Mouse (Mus musculus) forebrain, embryonic 16.5 days (tissue): ENCODE measurements around the gene Med27. TPM values are rescaled to one million over a fixed set of nuclear protein-coding genes. Genes with fewer than 3 reads are reported as not detected.

Experiments
- ATAC-seq: fragments of 200-750 bp; cut with Nextera tagmentation; 2 replicates; pipeline ENCODE4 v1.8.0; 2017; ENCODE audit warnings: mild to moderate bottlenecking, moderate library complexity
- H3K27ac ChIP-seq: fragments of 300-500 bp; sonication (generic); 2 replicates; pipeline ENCODE4 v1.5.1; 2014; ENCODE audit warnings: low read length, control low read depth
- H3K27me3 ChIP-seq: fragments of 300-500 bp; sonication (generic); replicated peaks from 2 replicates; pipeline ENCODE4 v1.6.1; 2014; ENCODE audit warnings: low read length; ENCODE audit not compliant: control insufficient read depth, insufficient read depth
- H3K36me3 ChIP-seq: fragments of 300-500 bp; sonication (generic); 2 replicates; pipeline ENCODE4 v1.6.1; 2014; ENCODE audit not compliant: control insufficient read depth, insufficient read depth
- H3K4me1 ChIP-seq: fragments of 300-500 bp; sonication (generic); replicated peaks from 2 replicates; pipeline ENCODE4 v1.6.1; 2014; ENCODE audit warnings: low read length; ENCODE audit not compliant: control insufficient read depth, insufficient read depth
- H3K4me2 ChIP-seq: fragments of 300-500 bp; sonication (generic); 2 replicates; pipeline ENCODE4 v1.6.1; 2014; ENCODE audit warnings: mild to moderate bottlenecking, low read length, control low read depth
- H3K4me3 ChIP-seq: fragments of 300-500 bp; sonication (generic); replicated peaks from 2 replicates; pipeline ENCODE4 v1.5.1; 2014; ENCODE audit warnings: mild to moderate bottlenecking, low read length, control low read depth
- H3K9ac ChIP-seq: fragments of 300-500 bp; sonication (generic); replicated peaks from 2 replicates; pipeline ENCODE4 v1.6.1; 2014; ENCODE audit warnings: low read depth, low read length, control low read depth
- H3K9me3 ChIP-seq: fragments of 300-500 bp; sonication (generic); 2 replicates; pipeline ENCODE4 v1.6.1; 2016; ENCODE audit warnings: low read length; ENCODE audit not compliant: control insufficient read depth
- WGBS: fragments of 180-500 bp; shearing (Covaris S2); extraction: QIAGEN DNeasy Blood & Tissue Kit; methylation state at CpG from one replicate; pipeline ENCODE4 v1.1.7; 2014; 5-methylcytosine and 5-hydroxymethylcytosine counted together
- polyA plus RNA-seq: library from polyadenylated mRNA; unstranded; fragments of >200 nt; fragmentation: Nextera tagmentation; extraction: Ambion mirVana; gene quantifications from 2 replicates; pipeline ENCODE4 v1.2.1, GENCODE M21; 2015

Gene Med27
- polyA plus RNA-seq, 1 experiment from 2014 or later: 95.3 TPM

DNA sequence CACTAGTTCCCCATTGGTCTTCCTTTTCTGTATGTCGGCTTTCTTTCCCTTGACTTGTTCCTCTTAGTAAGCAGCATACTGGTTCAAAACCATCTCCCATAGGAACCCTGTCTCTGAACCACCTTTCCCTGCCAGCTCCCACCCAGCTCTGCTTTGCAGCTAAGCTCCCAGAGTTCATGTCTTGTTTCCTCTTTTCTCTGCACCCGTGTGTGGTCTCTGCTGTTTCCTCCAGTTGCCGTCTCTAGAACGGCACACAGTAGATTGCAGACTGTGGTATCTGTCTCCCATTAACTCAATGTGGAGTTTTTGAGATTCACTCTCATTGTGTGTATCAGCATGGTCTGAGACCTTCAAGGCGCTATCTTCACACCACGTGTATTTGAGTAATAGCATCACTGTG is 71.9 kb downstream of the Med27 start:
- H3K9ac ChIP-seq: no peak overlapping the region
- no peak overlapping the region for H3K27ac ChIP-seq
- 68% methylated on average over 6 of the region's 6 CpGs for WGBS
- no peaks in the 10 kb centered on the region for H3K9me3 ChIP-seq
- no peaks in the 10 kb centered on the region for H3K27me3 ChIP-seq
- H3K4me2 ChIP-seq: no peak overlapping the region
- H3K4me3 ChIP-seq: no peak overlapping the region
- no peak for ATAC-seq
- H3K36me3 ChIP-seq: no peaks in the 10 kb centered on the region
- peaks cover 29% of the 10 kb centered on the region for H3K4me1 ChIP-seq

DNA sequence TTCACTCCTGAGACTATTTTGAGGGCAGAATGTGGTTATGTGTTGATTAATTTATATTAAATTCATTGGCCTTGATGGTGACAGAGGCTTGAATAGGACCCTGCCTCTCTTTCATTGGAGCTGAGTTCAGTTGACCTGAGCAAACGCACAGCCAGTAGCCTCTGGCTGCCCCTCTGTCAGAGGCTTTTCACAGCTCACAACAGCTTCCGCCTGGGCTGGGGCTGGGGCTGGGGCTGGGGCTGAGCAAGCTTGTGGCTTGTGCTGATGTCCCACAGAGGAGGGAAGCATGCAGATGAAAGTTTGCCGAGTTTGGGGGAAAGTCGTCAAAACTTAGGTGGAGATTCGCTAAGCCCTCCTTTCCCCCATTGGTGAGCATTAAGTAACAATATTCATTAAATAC is 72.8 kb downstream of the Med27 start:
- 26% methylated on average over 5 of the region's 5 CpGs for WGBS
- Histone ChIP-seq H3K4me1 (peaks cover 28% of the 10 kb centered on the region), H3K9ac (no peak overlapping the region), H3K27me3 (no peaks in the 10 kb centered on the region), H3K27ac (no peak overlapping the region), H3K4me3 (no peak overlapping the region), H3K9me3 (no peaks in the 10 kb centered on the region), H3K4me2 (no peak overlapping the region), H3K36me3 (no peaks in the 10 kb centered on the region)
- no peak for ATAC-seq

GRCm38 (mm10) chr2:29419946-29420345 is 73.3 kb downstream of the Med27 start:
- H3K4me1 ChIP-seq: peaks cover 24% of the 10 kb centered on the region
- ATAC-seq: no peak
- no peaks in the 10 kb centered on the region for H3K36me3 ChIP-seq
- H3K4me3 ChIP-seq: no peak overlapping the region
- H3K27me3 ChIP-seq: no peaks in the 10 kb centered on the region
- no peak overlapping the region for H3K4me2 ChIP-seq
- no peaks in the 10 kb centered on the region for H3K9me3 ChIP-seq
- WGBS: 75% methylated on average over 5 of the region's 5 CpGs
- no peak overlapping the region for H3K9ac ChIP-seq
- H3K27ac ChIP-seq: no peak overlapping the region

GRCm38 (mm10) chr2:29422126-29422840 is 75.7 kb downstream of the Med27 start:
- ATAC-seq: no peak
- H3K4me3 ChIP-seq: no peak overlapping the region
- 79% methylated on average over 10 of the region's 10 CpGs for WGBS
- peaks cover 23% of the 10 kb centered on the region for H3K4me1 ChIP-seq
- no peaks in the 10 kb centered on the region for H3K9me3 ChIP-seq
- H3K27ac ChIP-seq: peak overlapping the region; percentile 45
- no peaks in the 10 kb centered on the region for H3K36me3 ChIP-seq
- no peak overlapping the region for H3K9ac ChIP-seq
- H3K4me2 ChIP-seq: no peak overlapping the region
- H3K27me3 ChIP-seq: no peaks in the 10 kb centered on the region

GRCm38 (mm10) chr2:29423059-29423458 is 76.4 kb downstream of the Med27 start:
- Histone ChIP-seq H3K9ac (no peak overlapping the region), H3K4me2 (no peak overlapping the region), H3K4me3 (no peak overlapping the region), H3K9me3 (no peaks in the 10 kb centered on the region), H3K36me3 (no peaks in the 10 kb centered on the region), H3K27me3 (no peaks in the 10 kb centered on the region), H3K4me1 (peaks cover 23% of the 10 kb centered on the region), H3K27ac (no peak overlapping the region)
- WGBS: 65% methylated on average over 3 of the region's 3 CpGs
- ATAC-seq: no peak

GRCm38 (mm10) chr2:29425386-29425785 is 78.8 kb downstream of the Med27 start:
- Histone ChIP-seq H3K4me2 (no peak overlapping the region), H3K27me3 (no peaks in the 10 kb centered on the region), H3K27ac (no peak overlapping the region), H3K4me1 (peaks cover 32% of the 10 kb centered on the region), H3K9ac (no peak overlapping the region), H3K36me3 (no peaks in the 10 kb centered on the region), H3K9me3 (no peaks in the 10 kb centered on the region), H3K4me3 (no peak overlapping the region)
- no peak for ATAC-seq
- 79% methylated on average over 2 of the region's 2 CpGs for WGBS

- WGBS: 69% methylated on average over 3 of the region's 3 CpGs
Observed at GRCm38 (mm10) chr2:29426684-29427083, 80.1 kb downstream of the Med27 start.

DNA sequence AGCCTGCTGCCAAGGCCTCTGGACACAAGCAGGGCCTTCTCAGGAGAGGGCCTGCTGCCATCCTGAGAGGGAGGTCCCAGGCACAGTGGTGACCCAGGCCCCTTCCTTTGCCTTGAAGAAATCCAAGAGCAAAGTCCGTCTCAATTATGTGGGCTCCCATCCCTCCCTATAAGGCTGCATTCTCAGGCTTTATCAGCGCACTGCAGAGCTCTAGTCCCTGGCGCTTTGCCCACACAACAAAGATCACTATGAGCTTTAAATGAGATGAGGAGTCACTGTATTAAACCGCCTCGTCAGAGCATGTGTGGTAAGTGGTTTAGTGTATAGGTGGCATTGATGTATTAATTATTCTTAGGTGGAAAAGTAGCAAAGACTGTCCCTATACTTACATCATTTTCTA is 85.9 kb downstream of the Med27 start:
- 34% methylated on average over 5 of the region's 5 CpGs for WGBS
- H3K4me3 ChIP-seq: no peak overlapping the region
- H3K9ac ChIP-seq: no peak overlapping the region

More at GRCm38 (mm10) chr2:29426684-29427083, 80.1 kb downstream of the Med27 start:
- ATAC-seq: no peak
- H3K9me3 ChIP-seq: no peaks in the 10 kb centered on the region
- peaks cover 23% of the 10 kb centered on the region for H3K4me1 ChIP-seq
- H3K36me3 ChIP-seq: no peaks in the 10 kb centered on the region
- no peak overlapping the region for H3K4me3 ChIP-seq
- no peak overlapping the region for H3K9ac ChIP-seq
- H3K27ac ChIP-seq: no peak overlapping the region
- no peaks in the 10 kb centered on the region for H3K27me3 ChIP-seq
- H3K4me2 ChIP-seq: no peak overlapping the region

GRCm38 (mm10) chr2:29436376-29436775 is 89.8 kb downstream of the Med27 start:
- no peak overlapping the region for H3K9ac ChIP-seq
- no peak for ATAC-seq
- H3K36me3 ChIP-seq: no peaks in the 10 kb centered on the region
- no peaks in the 10 kb centered on the region for H3K9me3 ChIP-seq
- peaks cover 30% of the 10 kb centered on the region for H3K4me1 ChIP-seq
- H3K4me2 ChIP-seq: no peak overlapping the region
- H3K4me3 ChIP-seq: no peak overlapping the region
- WGBS: 63% methylated on average over 6 of the region's 6 CpGs
- no peaks in the 10 kb centered on the region for H3K27me3 ChIP-seq
- H3K27ac ChIP-seq: no peak overlapping the region

More for the DNA sequence above, 85.9 kb downstream of the Med27 start:
- Histone ChIP-seq H3K4me1 (peaks cover 16% of the 10 kb centered on the region), H3K27ac (no peak overlapping the region), H3K27me3 (no peaks in the 10 kb centered on the region), H3K36me3 (no peaks in the 10 kb centered on the region), H3K4me2 (no peak overlapping the region), H3K9me3 (no peaks in the 10 kb centered on the region)
- no peak for ATAC-seq

- Histone ChIP-seq H3K9ac (no peak overlapping the region), H3K4me1 (peaks cover 30% of the 10 kb centered on the region), H3K36me3 (no peaks in the 10 kb centered on the region)
Observed at GRCm38 (mm10) chr2:29437111-29437510, 90.5 kb downstream of the Med27 start.

More at GRCm38 (mm10) chr2:29437111-29437510, 90.5 kb downstream of the Med27 start:
- no peak for ATAC-seq
- Histone ChIP-seq H3K27me3 (no peaks in the 10 kb centered on the region), H3K9me3 (no peaks in the 10 kb centered on the region), H3K27ac (no peak overlapping the region), H3K4me2 (no peak overlapping the region), H3K4me3 (no peak overlapping the region)
- WGBS: 88% methylated on average over 5 of the region's 5 CpGs
